Mouse (Mus musculus): Measurements from ENCODE around the gene Dcpp2.
"Not testable (repeated sequence)": the region's sequence is repeated elsewhere in the genome, so short reads cannot be mapped to it uniquely, and the experiment has no call there.

The Dcpp2 gene

DNA sequence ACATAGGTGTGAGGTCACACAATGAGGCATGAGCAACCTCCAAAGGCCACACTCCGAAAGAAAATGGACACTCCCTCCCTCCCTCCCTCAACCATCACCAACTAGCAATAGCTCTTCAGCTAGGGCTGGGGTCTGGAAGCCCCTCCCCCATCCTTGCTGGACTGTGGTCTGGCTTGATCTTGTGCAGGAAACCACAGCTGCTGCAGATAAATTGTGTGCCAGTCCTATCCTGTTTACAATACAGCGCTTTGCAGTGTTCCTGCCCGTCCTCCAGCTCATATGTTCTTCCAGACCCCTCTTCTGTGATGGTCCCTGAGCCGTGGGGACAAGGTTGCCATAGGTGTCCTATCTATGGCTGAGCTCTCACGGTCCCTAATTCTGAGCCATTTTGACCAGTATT lies 50.5 kb downstream of the Dcpp2 start:
- DNase-seq = no peak

DNA sequence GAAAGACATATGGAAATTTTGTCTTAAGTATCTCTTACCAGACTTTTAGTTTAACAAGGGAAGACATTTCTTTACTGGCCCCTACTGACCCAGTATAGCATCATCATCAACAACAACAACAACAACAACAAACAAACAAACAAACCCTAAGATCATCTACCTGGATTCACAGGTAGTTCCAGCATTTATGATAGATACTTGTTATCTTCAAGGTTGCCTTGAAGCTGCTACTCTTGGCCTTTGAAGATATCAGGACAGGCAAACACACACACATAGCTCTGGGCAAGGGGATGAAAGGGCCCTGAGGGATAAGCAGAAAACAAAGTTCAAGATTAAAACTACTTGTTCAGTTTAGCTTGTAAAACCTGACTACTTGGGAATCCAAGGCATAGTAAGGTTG lies 60.7 kb downstream of the Dcpp2 start, which contains the start of gene Sbp:
Gene Sbp, plus strand, starts transcription at position 301 of the 400 bp plus-strand sequence.
- DNase-seq = no peak

- not testable (repeated sequence) for DNase-seq
These were observed 66.8 kb downstream of the Dcpp2 start for GRCm38 (mm10) chr17:23947486-23947885.

GRCm38 (mm10) chr17:23949068-23949467 lies 68.4 kb downstream of the Dcpp2 start:
- no peak for DNase-seq
